Mouse (Mus musculus) kidney, postnatal 0 days (tissue): ENCODE results near the gene March5. TPM values are rescaled to one million over a fixed set of nuclear protein-coding genes. Genes with fewer than 3 reads are reported as not detected.

Source experiments
- ATAC-seq: fragments of 200-750 bp; cut with Nextera tagmentation; replicated peaks from 2 replicates; pipeline ENCODE4 v1.8.0; 2017; ENCODE audit warnings: low read depth, moderate number of reproducible peaks, moderate TSS enrichment, moderate library complexity; ENCODE audit not compliant: low FRiP score
- DNase-seq: peaks from one replicate; pipeline ENCODE4 v3.0.0-alpha.2; 2016; ENCODE audit warnings: low spot score
- H3K27ac ChIP-seq: fragments of 300-500 bp; sonication (generic); 2 replicates; pipeline ENCODE4 v1.5.1; 2014; ENCODE audit warnings: mild to moderate bottlenecking
- H3K27me3 ChIP-seq: fragments of 300-500 bp; sonication (generic); 2 replicates; pipeline ENCODE4 v1.6.1; 2014; ENCODE audit warnings: low read length, mixed read lengths; ENCODE audit not compliant: insufficient read depth
- H3K36me3 ChIP-seq: fragments of 300-500 bp; sonication (generic); 2 replicates; pipeline ENCODE4 v1.6.1; 2014; ENCODE audit warnings: low read length, mixed read lengths; ENCODE audit not compliant: insufficient read depth
- H3K4me1 ChIP-seq: fragments of 300-500 bp; sonication (generic); replicated peaks from 2 replicates; pipeline ENCODE4 v1.6.1; 2014; ENCODE audit warnings: antibody characterized with exemption, low read length, mixed read lengths; ENCODE audit not compliant: insufficient read depth
- H3K4me2 ChIP-seq: fragments of 300-500 bp; sonication (generic); 2 replicates; pipeline ENCODE4 v1.6.1; 2014; ENCODE audit warnings: mild to moderate bottlenecking, low read length, moderate library complexity, mixed read lengths
- H3K4me3 ChIP-seq: fragments of 300-500 bp; sonication (generic); replicated peaks from 2 replicates; pipeline ENCODE4 v1.5.1; 2014; ENCODE audit warnings: low read depth, low read length
- H3K9ac ChIP-seq: fragments of 300-500 bp; sonication (generic); 2 replicates; pipeline ENCODE4 v1.6.1; 2014; ENCODE audit warnings: low read depth, low read length
- H3K9me3 ChIP-seq: fragments of 300-500 bp; sonication (generic); replicated peaks from 2 replicates; pipeline ENCODE4 v1.6.1; 2016; ENCODE audit warnings: low read length, inconsistent platforms, mixed read lengths
- CTCF ChIP-seq: IDR thresholded peaks from 2 replicates; pipeline ENCODE4 v1.5.1; 2016; ENCODE audit warnings: antibody characterized with exemption, low read depth, mild to moderate bottlenecking, moderate library complexity
- WGBS: fragments of 180-500 bp; shearing (Covaris S2); extraction: QIAGEN DNeasy Blood & Tissue Kit; methylation state at CpG from one replicate; pipeline ENCODE4 v1.1.7; 2014; 5-methylcytosine and 5-hydroxymethylcytosine counted together
- polyA plus RNA-seq: library from polyadenylated mRNA; unstranded; fragments of >200 nt; fragmentation: Nextera tagmentation; extraction: Ambion mirVana; gene quantifications from 2 replicates; pipeline ENCODE4 v1.2.1, GENCODE M21; 2015

March5 gene
- polyA plus RNA-seq = 96.4 and 98.2 TPM in 2 replicates

- no peaks in the 10 kb centered on the region for H3K27me3 ChIP-seq
- H3K4me1 ChIP-seq = 0 out of 2 replicates have a peak, but pooled peaks cover 7% of the 10 kb centered on the region
- DNase-seq (peak; percentile 90), ATAC-seq (peak; percentile 97)
- H3K9ac ChIP-seq = peak within 1 kb of the TSS; percentile 94
- TF ChIP-seq CTCF = peak; percentile 14; the same call in 1 of the 2 replicates
- peak within 1 kb of the TSS; percentile 90 for H3K27ac ChIP-seq
- H3K4me3 ChIP-seq = peak within 1 kb of the TSS; percentile 84
- H3K9me3 ChIP-seq = no peaks in the 10 kb centered on the region
- H3K36me3 ChIP-seq = 0 out of 2 replicates have a peak, but pooled peaks cover 9% of the 10 kb centered on the region
- under 1% methylated on average over 94 of the region's 94 CpGs for WGBS
- H3K4me2 ChIP-seq = peak within 1 kb of the TSS; percentile 82
Measured at GRCm38 (mm10) chr19:37207303-37208175, at the start of gene March5. TSS of gene March5 (plus strand) at chr19:37207543.

- DNase-seq (no peak), ATAC-seq (no peak)
- Histone ChIP-seq H3K36me3 (no peaks in the 10 kb centered on the region), H3K4me2 (peak overlapping the region; percentile 100; the same call in 1 of the 2 replicates), H3K9ac (no peak overlapping the region), H3K9me3 (no peaks in the 10 kb centered on the region), H3K4me1 (0 out of 2 replicates have a peak, but pooled peaks cover 9% of the 10 kb centered on the region), H3K27ac (no peak overlapping the region), H3K27me3 (no peaks in the 10 kb centered on the region), H3K4me3 (no peak overlapping the region)
- no peak for TF ChIP-seq CTCF
- 55% methylated on average over 1 of the region's 1 CpGs for WGBS
Measured at GRCm38 (mm10) chr19:37172096-37172495, 35.2 kb upstream of the March5 start.

GRCm38 (mm10) chr19:37172566-37173130 is 34.7 kb upstream of the March5 start:
- H3K4me3 ChIP-seq = no peak overlapping the region

GRCm38 (mm10) chr19:37173331-37174115 is 33.8 kb upstream of the March5 start:
- peak overlapping the region; percentile 72 for H3K4me3 ChIP-seq
- no peaks in the 10 kb centered on the region for H3K36me3 ChIP-seq
- H3K9me3 ChIP-seq = no peaks in the 10 kb centered on the region
- peak overlapping the region; percentile 69 for H3K9ac ChIP-seq
- H3K27me3 ChIP-seq = no peaks in the 10 kb centered on the region
- DNase-seq = no peak
- 31% methylated on average over 20 of the region's 20 CpGs for WGBS
- peak overlapping the region; percentile 100 for H3K4me2 ChIP-seq
- 0 out of 2 replicates have a peak, but pooled peaks cover 9% of the 10 kb centered on the region for H3K4me1 ChIP-seq
- 0 out of 2 replicates have a peak overlapping the region, but pooled peaks have one; percentile 91 for H3K27ac ChIP-seq
- ATAC-seq = no peak
- TF ChIP-seq CTCF = no peak

More at GRCm38 (mm10) chr19:37172566-37173130, 34.7 kb upstream of the March5 start:
- Histone ChIP-seq H3K9ac (no peak overlapping the region), H3K27ac (no peak overlapping the region), H3K27me3 (no peaks in the 10 kb centered on the region), H3K4me2 (peak overlapping the region; percentile 100; the same call in 1 of the 2 replicates), H3K9me3 (no peaks in the 10 kb centered on the region), H3K4me1 (0 out of 2 replicates have a peak, but pooled peaks cover 9% of the 10 kb centered on the region), H3K36me3 (no peaks in the 10 kb centered on the region)
- ATAC-seq (no peak), DNase-seq (no peak)
- WGBS = 77% methylated on average over 11 of the region's 11 CpGs
- TF ChIP-seq CTCF = no peak

- Histone ChIP-seq H3K4me2 (peak overlapping the region; percentile 100), H3K9me3 (no peaks in the 10 kb centered on the region), H3K27ac (peak overlapping the region; percentile 91), H3K4me1 (0 out of 2 replicates have a peak, but pooled peaks cover 9% of the 10 kb centered on the region), H3K36me3 (no peaks in the 10 kb centered on the region), H3K9ac (peak overlapping the region; percentile 69), H3K27me3 (no peaks in the 10 kb centered on the region), H3K4me3 (peak overlapping the region; percentile 72)
- ATAC-seq = peak; percentile 44
- DNase-seq = peak; percentile 36
- no peak for TF ChIP-seq CTCF
- 0% methylated on average over 70 of the region's 70 CpGs for WGBS
Measured at GRCm38 (mm10) chr19:37174116-37174715, 33.1 kb upstream of the March5 start.
